Mouse (Mus musculus): ENCODE data around the gene Tstd1. TPM values are rescaled to one million over a fixed set of nuclear protein-coding genes. Genes with fewer than 3 reads are reported as not detected.

Gene Tstd1
- total RNA-seq, 1 experiment from 2014 or later: 11.3 TPM

DNA sequence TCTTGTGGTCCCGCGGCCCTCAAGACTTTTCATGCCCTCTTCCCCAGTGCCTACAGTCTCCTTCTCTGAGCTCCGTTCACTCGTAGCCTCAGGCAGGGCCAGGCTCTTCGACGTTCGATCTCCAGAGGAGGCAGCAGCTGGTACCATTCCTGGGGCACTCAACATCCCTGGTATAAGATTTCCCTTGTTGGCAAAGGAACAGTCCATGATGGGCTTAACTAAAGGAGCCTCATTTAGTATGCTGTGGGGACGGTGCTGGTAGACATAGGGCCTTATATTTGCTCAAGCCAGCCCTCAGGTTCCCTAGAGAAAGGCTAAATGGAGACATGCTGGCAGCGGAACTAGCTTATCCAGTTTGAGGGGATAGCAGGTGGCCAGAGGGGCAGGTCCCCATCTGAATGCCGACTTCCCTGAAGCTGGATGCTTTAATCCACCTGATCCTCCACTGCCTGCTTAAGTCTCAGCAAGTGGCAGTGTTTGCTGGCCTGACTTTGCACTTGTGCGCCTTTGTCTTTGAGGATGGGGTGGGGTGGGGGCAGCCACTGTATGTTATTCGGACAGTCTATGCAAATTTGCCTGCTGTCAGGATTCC, 715 bp downstream of the Tstd1 start:
- DNase-seq: no peak

- DNase-seq: no peak
Observed at GRCm38 (mm10) chr1:171419905-171420304, 1.2 kb downstream of the Tstd1 start.

DNA sequence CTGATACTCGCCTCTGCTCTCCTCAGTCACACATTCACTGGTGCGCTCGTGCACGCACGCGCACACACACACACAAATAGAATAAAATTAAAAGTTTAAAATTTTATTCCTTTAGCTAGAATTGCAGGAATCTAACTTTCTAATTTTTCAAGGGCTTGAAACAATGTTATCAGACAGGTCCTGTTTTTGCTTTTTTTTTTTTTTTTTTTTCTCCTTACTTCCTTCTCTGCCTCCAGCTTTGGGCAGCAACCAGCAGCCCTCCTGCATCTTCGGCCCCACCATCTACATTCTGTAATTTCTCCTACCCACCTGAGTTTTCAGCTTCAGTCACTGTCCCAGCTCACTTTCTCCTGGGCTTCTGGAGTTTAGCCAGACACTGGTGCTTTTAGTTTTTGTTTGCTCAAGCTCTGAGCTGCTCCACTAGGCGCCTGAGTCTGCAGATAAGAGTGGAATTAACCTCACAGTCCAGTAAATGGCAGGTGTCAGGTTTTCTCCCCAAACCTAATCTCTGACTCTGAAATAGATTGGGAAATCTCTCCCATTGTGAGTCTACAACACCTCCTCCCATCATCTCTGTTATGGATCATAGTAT, 3.9 kb downstream of the Tstd1 start:
- no peak for DNase-seq

DNA sequence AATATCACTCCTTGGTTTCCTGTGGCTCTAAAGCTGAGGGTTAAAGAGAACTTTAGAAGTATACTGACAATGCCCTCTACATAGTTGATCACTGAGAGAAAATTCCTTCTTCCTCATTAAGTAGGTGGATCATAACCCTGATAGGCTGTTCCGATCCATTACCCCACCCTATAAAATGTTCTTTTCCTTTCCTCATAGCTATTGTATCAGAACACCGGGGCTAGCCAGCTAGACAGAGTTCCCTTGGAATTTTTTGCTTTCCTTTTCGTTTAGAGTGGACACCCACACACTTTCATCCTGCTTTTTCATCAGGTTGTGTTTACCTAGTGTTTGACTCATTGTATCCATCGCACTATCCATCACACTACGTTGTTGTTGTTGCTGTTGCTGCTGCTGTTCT, 6.0 kb downstream of the Tstd1 start:
- no peak for DNase-seq

DNA sequence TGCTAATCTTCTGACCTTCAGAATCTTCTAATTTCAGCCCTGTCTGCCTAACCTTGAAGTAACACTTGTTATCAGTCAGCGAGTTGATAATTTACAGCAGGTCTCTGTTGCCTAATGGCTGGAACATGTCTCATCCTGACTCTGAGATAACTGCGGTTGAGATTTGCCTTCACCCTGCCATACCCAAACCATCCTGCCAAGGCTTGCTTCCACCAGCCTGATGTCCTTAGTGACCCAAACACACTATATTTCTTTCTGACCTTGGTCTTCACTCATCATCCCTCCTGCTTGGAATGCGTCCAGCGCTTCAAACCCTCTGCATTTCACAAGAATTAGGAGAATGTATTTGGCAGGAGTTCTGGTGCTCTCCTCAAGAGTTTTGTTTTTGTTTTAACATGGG, 6.5 kb downstream of the Tstd1 start:
- peak; percentile 90 for DNase-seq

DNA sequence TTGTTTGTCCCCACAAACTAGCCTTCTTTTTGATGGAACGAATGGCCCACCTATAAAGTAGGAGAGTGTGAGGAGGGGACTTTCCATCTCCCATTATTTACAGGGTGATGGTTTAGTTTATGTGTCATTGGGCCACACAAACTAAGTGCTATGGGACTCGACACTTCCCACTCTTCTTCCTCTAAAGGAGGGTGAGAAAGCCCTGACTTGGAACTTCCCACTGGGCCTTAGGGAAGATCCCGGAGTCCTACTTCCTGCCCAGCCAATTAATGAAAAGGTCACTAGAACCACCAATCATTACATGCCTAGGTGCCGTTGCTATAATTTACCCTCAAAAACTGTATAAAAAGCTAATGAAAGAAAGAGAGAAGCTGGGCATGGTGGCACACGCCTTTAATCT, 13.5 kb downstream of the Tstd1 start:
- no peak for DNase-seq

- DNase-seq: no peak
Observed at GRCm38 (mm10) chr1:171435288-171435814, 16.7 kb downstream of the Tstd1 start.

DNA sequence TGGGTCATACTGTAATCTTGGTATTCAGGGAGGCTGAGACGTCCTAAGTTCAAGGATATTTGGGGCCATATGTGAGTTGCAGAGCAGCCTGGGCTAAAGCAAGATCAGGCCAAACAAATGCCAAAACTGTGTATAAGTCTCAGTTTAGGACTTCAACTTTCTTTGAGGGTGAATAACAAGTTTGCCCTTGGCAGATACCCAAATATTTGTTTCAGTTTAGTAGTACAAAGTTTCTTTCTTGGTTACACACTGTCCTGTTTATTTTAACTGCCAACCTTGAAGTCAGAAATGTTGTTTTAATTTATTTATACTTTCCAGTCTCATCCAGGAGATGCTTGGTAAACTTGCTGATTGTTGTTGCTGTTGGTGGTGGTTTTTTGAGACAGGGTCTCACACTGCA, 17.3 kb downstream of the Tstd1 start:
- DNase-seq: no peak

DNA sequence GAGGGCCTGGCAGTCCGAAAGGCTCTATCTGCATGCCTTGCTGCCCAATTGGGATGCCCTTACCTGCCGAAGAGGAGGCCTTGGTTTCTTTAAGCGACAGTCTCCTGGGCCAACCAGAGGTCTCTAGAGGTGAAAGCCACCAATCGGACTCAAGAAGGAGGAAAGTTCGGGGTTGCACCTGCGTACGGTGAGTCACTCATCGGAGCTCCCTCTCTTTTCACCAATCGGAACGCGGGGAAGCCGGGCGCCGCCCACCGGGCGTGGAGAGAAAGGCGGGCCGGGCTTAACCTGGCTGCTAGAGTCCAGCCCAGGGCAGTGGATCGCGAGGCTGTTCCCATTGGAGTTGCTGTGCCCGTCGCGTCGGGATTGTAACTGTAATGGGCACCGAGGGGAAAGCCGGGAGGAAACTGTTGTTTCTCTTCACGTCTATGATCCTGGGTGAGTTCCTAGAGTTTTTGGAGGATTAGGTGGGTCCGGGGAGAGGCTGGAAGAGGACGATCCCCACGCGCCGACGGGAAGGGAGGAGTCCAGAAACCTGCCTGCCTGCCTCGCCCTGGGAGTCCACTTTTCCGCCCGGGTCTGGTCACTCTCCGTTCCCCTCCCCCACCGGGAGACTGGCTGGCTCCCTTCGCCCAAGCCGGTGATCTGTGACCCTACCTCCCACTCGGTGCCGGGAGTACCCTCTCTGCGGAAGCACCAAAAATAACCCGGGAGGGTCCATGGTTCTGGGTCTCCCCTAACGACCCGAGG, 18.8 kb downstream of the Tstd1 start, which contains the start of gene F11r:
TSS of gene F11r (plus strand) at position 272 of the 750 bp plus-strand sequence.
- DNase-seq: peak; percentile 95

DNA sequence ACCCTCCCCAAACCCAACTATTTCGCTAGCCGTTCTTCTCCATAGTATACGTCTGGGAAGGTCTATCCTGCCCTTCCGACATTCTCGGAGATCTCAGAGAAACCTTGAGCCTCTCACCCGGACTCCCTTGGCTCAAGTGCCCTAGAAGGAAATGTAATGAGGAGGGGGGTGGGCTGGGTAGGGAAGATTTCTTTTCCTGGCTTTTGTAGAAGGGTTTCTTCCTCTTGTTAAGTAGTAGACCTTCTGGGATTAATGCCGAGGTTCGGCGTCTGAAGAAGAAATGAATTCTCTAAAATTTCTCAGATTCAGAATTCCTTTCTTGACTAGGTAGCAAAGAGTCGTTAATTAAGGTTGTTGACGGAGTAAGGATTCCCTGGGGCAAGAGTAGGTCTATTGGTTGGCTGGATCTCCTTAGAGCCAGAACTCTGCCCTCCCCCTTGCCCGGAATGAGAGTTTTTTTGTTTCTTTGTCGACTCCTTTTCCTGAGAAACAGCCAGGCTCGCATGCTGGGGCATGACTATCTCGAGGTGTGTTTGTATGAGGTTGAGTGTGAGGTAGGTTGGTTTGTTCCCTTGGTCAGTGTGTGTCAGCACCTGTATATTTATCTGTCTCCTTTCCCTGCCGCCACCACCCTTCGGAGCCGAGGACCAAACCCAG, 19.5 kb downstream of the Tstd1 start:
- DNase-seq: no peak

DNA sequence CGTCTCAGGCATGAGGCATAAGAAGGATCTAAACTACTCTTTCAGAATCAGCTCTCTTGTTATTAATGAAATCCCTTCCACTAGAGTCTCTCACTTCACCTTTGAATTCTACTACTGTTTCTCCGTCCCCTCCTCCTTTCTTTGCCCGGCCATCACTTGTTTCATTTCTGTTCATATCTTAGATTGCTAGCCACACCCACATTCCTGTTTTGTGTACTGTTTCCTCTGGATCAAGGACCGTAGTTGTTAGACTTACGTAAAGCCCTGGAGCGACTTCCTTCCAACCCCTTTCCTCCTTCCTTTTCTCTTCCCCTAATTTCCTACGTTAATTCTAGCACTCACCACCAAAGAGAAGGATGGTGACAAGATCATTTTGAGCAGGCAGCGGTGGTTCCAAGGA, 20.4 kb downstream of the Tstd1 start:
- no peak for DNase-seq

GRCm38 (mm10) chr1:171440025-171440725, 21.5 kb downstream of the Tstd1 start:
- peak; percentile 86 for DNase-seq

GRCm38 (mm10) chr1:171441466-171442412, 23.1 kb downstream of the Tstd1 start:
- peak; percentile 52 for DNase-seq

GRCm38 (mm10) chr1:171442413-171442760, 23.7 kb downstream of the Tstd1 start:
- no peak for DNase-seq

- no peak for DNase-seq
Observed at GRCm38 (mm10) chr1:171445050-171445449, 26.4 kb downstream of the Tstd1 start.

GRCm38 (mm10) chr1:171446854-171447253, 28.2 kb downstream of the Tstd1 start:
- DNase-seq: no peak

- no peak for DNase-seq
Observed at GRCm38 (mm10) chr1:171447692-171448091, 29.0 kb downstream of the Tstd1 start.

DNA sequence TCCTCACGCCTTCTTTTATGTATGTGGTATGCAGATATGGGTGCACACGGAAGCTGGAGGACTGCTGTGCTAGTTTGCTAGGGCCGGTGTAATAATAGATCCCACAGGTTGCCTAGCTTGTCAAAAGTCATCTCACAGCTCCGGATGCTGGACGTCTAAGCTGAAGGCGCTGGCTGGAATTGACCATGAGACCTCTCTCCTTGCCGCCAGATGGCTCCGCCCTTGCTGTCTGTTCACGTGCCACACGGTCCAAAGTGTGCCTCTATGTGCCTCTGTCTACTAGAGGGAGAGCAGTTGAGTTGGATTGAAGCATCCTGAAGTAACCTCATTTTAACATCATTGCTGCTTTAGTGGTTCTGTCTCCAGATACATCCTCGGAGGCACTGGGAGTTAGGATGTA, 31.4 kb downstream of the Tstd1 start:
- no peak for DNase-seq

GRCm38 (mm10) chr1:171451001-171451400, 32.3 kb downstream of the Tstd1 start:
- no peak for DNase-seq

- no peak for DNase-seq
Observed at GRCm38 (mm10) chr1:171452522-171452921, 33.9 kb downstream of the Tstd1 start.

- peak; percentile 39 for DNase-seq
Observed at GRCm38 (mm10) chr1:171452923-171453322, 34.3 kb downstream of the Tstd1 start.

Data from adrenal gland, postnatal 14 days (tissue).